Mouse (Mus musculus) liver, postnatal 0 days (tissue): ENCODE measurements at regions not wholly inside any gene's neighbourhood (a gene's known extent, or its start where the extent isn't known, plus 50 kb on each side); places are given as distances from the start of the nearest gene placed in this dataset.

Source experiments
- ATAC-seq: fragments of 200-750 bp; cut with Nextera tagmentation; 2 replicates; pipeline ENCODE4 v1.8.0; 2017; ENCODE audit warnings: mild to moderate bottlenecking, moderate library complexity
- DNase-seq: peaks from one replicate; pipeline ENCODE4 v3.0.0-alpha.2; 2016
- H3K27ac ChIP-seq: fragments of 300-500 bp; sonication (generic); 2 replicates; pipeline ENCODE4 v1.5.1; 2014; ENCODE audit warnings: antibody characterized with exemption, moderate library complexity, mild to moderate bottlenecking, low read depth
- H3K27me3 ChIP-seq: fragments of 300-500 bp; sonication (generic); 2 replicates; pipeline ENCODE4 v1.6.1; 2014; ENCODE audit warnings: low read length, control low read depth, mixed read lengths; ENCODE audit not compliant: insufficient read depth
- H3K36me3 ChIP-seq: fragments of 300-500 bp; sonication (generic); replicated peaks from 2 replicates; pipeline ENCODE4 v1.6.1; 2014; ENCODE audit warnings: mild to moderate bottlenecking, control low read depth, low read length, moderate library complexity, mixed read lengths; ENCODE audit not compliant: insufficient read depth
- H3K4me1 ChIP-seq: fragments of 300-500 bp; sonication (generic); 2 replicates; pipeline ENCODE4 v1.6.1; 2014; ENCODE audit warnings: antibody characterized with exemption, mild to moderate bottlenecking, control low read depth; ENCODE audit not compliant: insufficient read depth
- H3K4me2 ChIP-seq: fragments of 300-500 bp; sonication (generic); 2 replicates; pipeline ENCODE4 v1.6.1; 2014; ENCODE audit warnings: low read depth, mild to moderate bottlenecking, low read length, moderate library complexity, mixed read lengths
- H3K4me3 ChIP-seq: fragments of 300-500 bp; sonication (generic); 2 replicates; pipeline ENCODE4 v1.5.1; 2014; ENCODE audit warnings: low read depth, low read length
- H3K9ac ChIP-seq: fragments of 300-500 bp; sonication (generic); replicated peaks from 2 replicates; pipeline ENCODE4 v1.6.1; 2014; ENCODE audit warnings: mild to moderate bottlenecking, moderate library complexity
- H3K9me3 ChIP-seq: fragments of 300-500 bp; sonication (generic); 2 replicates; pipeline ENCODE4 v1.6.1; 2016; ENCODE audit warnings: mild to moderate bottlenecking, control low read depth, low read length, mixed read lengths
- CTCF ChIP-seq: sonication (generic); IDR thresholded peaks from 2 replicates; pipeline ENCODE4 v1.5.1; 2016; ENCODE audit warnings: antibody characterized with exemption, low read depth
- EP300 ChIP-seq: IDR thresholded peaks from 2 replicates; pipeline ENCODE4 v1.6.1; 2016; ENCODE audit warnings: antibody characterized with exemption, low read depth, mild to moderate bottlenecking
- WGBS: fragments of 180-500 bp; shearing (Covaris S2); extraction: QIAGEN DNeasy Blood & Tissue Kit; methylation state at CpG from one replicate; pipeline ENCODE4 v1.1.7; 2014; ENCODE audit not compliant: insufficient replicate concordance; 5-methylcytosine and 5-hydroxymethylcytosine counted together

GRCm38 (mm10) chr5:74897133-74897532 lies 147.4 kb downstream of the Chic2 start:
- Histone ChIP-seq H3K9me3 (no peaks in the 10 kb centered on the region), H3K4me1 (no peaks in the 10 kb centered on the region), H3K4me2 (no peak overlapping the region), H3K4me3 (no peak overlapping the region), H3K9ac (no peak overlapping the region), H3K27ac (no peak overlapping the region), H3K27me3 (no peaks in the 10 kb centered on the region), H3K36me3 (no peaks in the 10 kb centered on the region)
- TF ChIP-seq CTCF (no peak), EP300 (no peak)
- whole genome bisulfite sequencing: 77% methylated on average over 8 of the region's 8 CpGs
- no peak for DNase-seq
- no peak for ATAC-seq

DNA sequence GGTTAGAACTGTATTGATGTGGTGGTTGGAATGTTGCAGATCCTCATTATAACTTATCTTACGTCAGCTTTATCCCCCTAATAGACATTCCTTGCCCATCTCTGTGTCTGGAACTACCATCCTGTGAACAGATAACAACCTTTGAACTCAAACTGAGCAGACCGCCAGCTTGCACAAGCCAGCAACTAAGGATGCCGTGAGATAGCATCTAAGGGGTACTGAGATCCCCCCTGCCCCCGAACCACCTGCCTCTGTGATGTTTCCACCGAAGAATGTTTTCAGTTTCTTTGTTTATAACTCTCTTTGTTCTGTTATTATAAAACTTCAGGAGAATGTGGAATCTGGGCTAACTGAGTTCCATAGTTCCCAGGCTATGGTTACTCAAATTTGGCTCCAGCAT lies 151.3 kb downstream of the Chic2 start:
- Histone ChIP-seq H3K27me3 (no peaks in the 10 kb centered on the region), H3K4me2 (no peak overlapping the region), H3K9me3 (no peaks in the 10 kb centered on the region), H3K36me3 (no peaks in the 10 kb centered on the region), H3K9ac (no peak overlapping the region), H3K4me3 (no peak overlapping the region), H3K4me1 (no peaks in the 10 kb centered on the region), H3K27ac (no peak overlapping the region)
- 64% methylated on average over 5 of the region's 5 CpGs for WGBS
- ATAC-seq (no peak), DNase-seq (no peak)
- TF ChIP-seq EP300 (no peak), CTCF (no peak)

- TF ChIP-seq EP300: no peak
- no peak for TF ChIP-seq CTCF
- no peak overlapping the region for H3K27ac ChIP-seq
- no peaks in the 10 kb centered on the region for H3K27me3 ChIP-seq
- WGBS: 54% methylated on average over 3 of the region's 3 CpGs
- no peak overlapping the region for H3K9ac ChIP-seq
- no peaks in the 10 kb centered on the region for H3K36me3 ChIP-seq
- H3K4me2 ChIP-seq: no peak overlapping the region
- H3K4me3 ChIP-seq: no peak overlapping the region
- H3K9me3 ChIP-seq: no peaks in the 10 kb centered on the region
- ATAC-seq: no peak
- DNase-seq: no peak
- no peaks in the 10 kb centered on the region for H3K4me1 ChIP-seq
These were observed 153.0 kb downstream of the Chic2 start for GRCm38 (mm10) chr5:74891541-74891940.

DNA sequence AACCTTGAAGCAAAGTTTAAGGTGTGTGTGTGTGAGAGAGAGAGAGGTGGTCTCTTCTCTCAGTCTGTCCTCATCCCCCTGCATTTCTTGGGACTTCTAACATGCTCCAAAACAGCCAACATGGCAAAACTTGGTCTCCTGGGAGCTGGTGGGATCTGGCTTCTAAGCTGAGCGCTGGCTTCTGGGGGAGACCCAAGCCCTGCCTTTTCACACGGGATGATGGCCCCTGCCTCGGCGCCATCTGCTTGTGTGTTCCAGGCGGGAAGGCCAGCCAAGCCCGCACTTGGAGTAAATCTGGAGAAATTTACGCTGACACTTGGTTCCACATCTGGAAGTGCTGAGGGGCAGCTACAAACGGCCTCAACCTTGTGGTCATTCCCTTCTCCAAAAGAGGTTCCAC lies 155.6 kb downstream of the Chic2 start:
- ATAC-seq (no peak), DNase-seq (no peak)
- Histone ChIP-seq H3K9me3 (no peaks in the 10 kb centered on the region), H3K4me1 (no peaks in the 10 kb centered on the region), H3K4me3 (no peak overlapping the region), H3K27me3 (no peaks in the 10 kb centered on the region), H3K9ac (no peak overlapping the region), H3K27ac (no peak overlapping the region), H3K4me2 (no peak overlapping the region), H3K36me3 (no peaks in the 10 kb centered on the region)
- WGBS: 82% methylated on average over 8 of the region's 8 CpGs
- TF ChIP-seq CTCF (no peak), EP300 (no peak)

- Histone ChIP-seq H3K9ac (no peak overlapping the region), H3K27me3 (no peaks in the 10 kb centered on the region), H3K4me3 (no peak overlapping the region), H3K4me2 (no peak overlapping the region), H3K4me1 (no peaks in the 10 kb centered on the region), H3K27ac (no peak overlapping the region), H3K9me3 (no peaks in the 10 kb centered on the region), H3K36me3 (no peaks in the 10 kb centered on the region)
- DNase-seq (no peak), ATAC-seq (no peak)
- TF ChIP-seq CTCF: no peak
- no peak for TF ChIP-seq EP300
- 73% methylated on average over 3 of the region's 3 CpGs for WGBS
These were observed 158.6 kb downstream of the Chic2 start for GRCm38 (mm10) chr5:74885958-74886357.

GRCm38 (mm10) chr5:74882563-74882962 lies 162.0 kb downstream of the Chic2 start:
- Histone ChIP-seq H3K9me3 (no peaks in the 10 kb centered on the region), H3K27ac (no peak overlapping the region), H3K36me3 (no peaks in the 10 kb centered on the region), H3K4me1 (no peaks in the 10 kb centered on the region), H3K9ac (no peak overlapping the region), H3K4me2 (no peak overlapping the region), H3K4me3 (no peak overlapping the region), H3K27me3 (no peaks in the 10 kb centered on the region)
- TF ChIP-seq CTCF: no peak
- no peak for TF ChIP-seq EP300
- WGBS: 58% methylated on average over 12 of the region's 12 CpGs
- ATAC-seq (no peak), DNase-seq (no peak)

DNA sequence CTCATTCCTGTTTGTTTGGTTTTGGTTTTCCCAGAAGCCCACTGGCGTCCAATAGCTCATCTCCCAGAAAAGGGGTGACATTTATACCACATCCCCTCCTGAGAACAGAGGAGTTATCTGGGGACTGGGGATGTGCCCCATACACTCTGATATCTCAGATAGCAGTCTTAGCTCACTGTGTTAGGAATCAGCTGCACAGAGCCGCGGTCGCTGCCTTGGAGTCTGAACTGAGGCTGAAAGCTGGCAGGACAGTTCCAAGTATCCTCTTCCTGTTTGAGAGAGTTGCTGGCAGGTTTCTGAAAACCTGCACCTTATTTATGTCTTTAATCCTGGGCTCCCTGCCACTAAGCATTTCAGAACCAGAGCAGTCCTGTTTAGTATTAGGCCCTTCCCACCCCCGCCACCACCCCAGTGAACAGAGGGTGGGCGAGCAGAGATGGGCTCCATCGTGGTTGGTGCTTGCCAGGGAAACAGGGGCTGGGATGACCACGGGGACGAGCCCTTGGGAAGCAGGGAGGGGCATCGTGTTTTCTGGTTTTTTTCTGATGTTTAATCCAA lies 163.8 kb downstream of the Chic2 start:
- Histone ChIP-seq H3K9ac (no peak overlapping the region), H3K27me3 (no peaks in the 10 kb centered on the region), H3K36me3 (no peaks in the 10 kb centered on the region), H3K27ac (no peak overlapping the region), H3K4me3 (no peak overlapping the region), H3K4me1 (no peaks in the 10 kb centered on the region), H3K4me2 (no peak overlapping the region), H3K9me3 (no peaks in the 10 kb centered on the region)
- ATAC-seq (no peak), DNase-seq (no peak)
- TF ChIP-seq EP300 (no peak), CTCF (no peak)
- 60% methylated on average over 10 of the region's 10 CpGs for WGBS
